Mouse (Mus musculus): ENCODE results near the gene Shroom3. TPM values are rescaled to one million over a fixed set of nuclear protein-coding genes. Genes with fewer than 3 reads are reported as not detected.
A peak's percentile ranks its signal among the peaks of the same experiment; 100 is the strongest.

Gene Shroom3
- polyA plus RNA-seq, 1 experiment from 2014 or later: 2.3 TPM

DNA sequence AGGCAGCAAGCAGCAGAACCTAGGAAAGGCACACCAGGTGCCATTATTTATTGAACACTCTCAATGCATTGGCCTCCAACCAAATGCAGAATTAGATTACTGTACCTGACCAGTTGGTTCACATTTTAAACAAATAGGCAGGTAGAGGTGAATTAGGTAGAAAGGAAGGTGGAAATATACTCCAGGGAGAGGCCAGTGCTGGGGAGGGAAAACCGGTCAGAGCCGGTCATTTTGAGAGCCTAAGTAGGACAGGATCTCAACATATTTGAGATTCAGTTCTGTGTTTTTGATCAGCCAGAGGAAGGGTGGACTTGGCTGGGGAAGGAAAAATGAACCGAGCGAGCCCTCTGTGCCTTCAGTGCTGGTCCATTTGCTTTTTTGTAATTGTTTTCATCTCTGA, 175.3 kb downstream of the Shroom3 start:
- Histone ChIP-seq H3K36me3 (replicated peaks; ENCODE audit: control insufficient read depth, insufficient read depth) (no peaks in the 10 kb centered on the region), H3K27ac (no peak overlapping the region), H3K4me2 (replicated peaks) (no peak overlapping the region), H3K4me1 (replicated peaks; ENCODE audit: control insufficient read depth, insufficient read depth, low read length) (peaks cover 21% of the 10 kb centered on the region), H3K9me3 (ENCODE audit: control insufficient read depth, low read length) (no peaks in the 10 kb centered on the region), H3K9ac (no peak overlapping the region), H3K27me3 (ENCODE audit: control insufficient read depth, insufficient read depth, low read length) (no peaks in the 10 kb centered on the region), H3K4me3 (replicated peaks; ENCODE audit: low read length) (no peak overlapping the region)
- WGBS: 96% methylated on average over 4 of the region's 4 CpGs
- DNase-seq (ENCODE audit: low spot score) (no peak), ATAC-seq (ENCODE audit: low FRiP score) (no peak)

GRCm38 (mm10) chr5:92861416-92862112, 178.3 kb downstream of the Shroom3 start:
- H3K4me2 ChIP-seq (replicated peaks): 0 out of 2 replicates have a peak overlapping the region, but pooled peaks have one; percentile 16
- peak overlapping the region; percentile 38 for H3K27ac ChIP-seq
- H3K4me1 ChIP-seq (replicated peaks; ENCODE audit: control insufficient read depth, insufficient read depth, low read length): peaks cover 19% of the 10 kb centered on the region
- DNase-seq (ENCODE audit: low spot score) (peak; percentile 47), ATAC-seq (ENCODE audit: low FRiP score) (peak; percentile 72)
- no peak overlapping the region for H3K4me3 ChIP-seq (replicated peaks; ENCODE audit: low read length)
- H3K36me3 ChIP-seq (replicated peaks; ENCODE audit: control insufficient read depth, insufficient read depth): no peaks in the 10 kb centered on the region
- H3K27me3 ChIP-seq (ENCODE audit: control insufficient read depth, insufficient read depth, low read length): no peaks in the 10 kb centered on the region
- 44% methylated on average over 10 of the region's 10 CpGs for WGBS
- no peak overlapping the region for H3K9ac ChIP-seq
- no peaks in the 10 kb centered on the region for H3K9me3 ChIP-seq (ENCODE audit: control insufficient read depth, low read length)

- no peak overlapping the region for H3K4me3 ChIP-seq (replicated peaks; ENCODE audit: low read length)
- no peak overlapping the region for H3K9ac ChIP-seq
- no peak for DNase-seq (ENCODE audit: low spot score)
- ATAC-seq (ENCODE audit: low FRiP score): no peak
- H3K36me3 ChIP-seq (replicated peaks; ENCODE audit: control insufficient read depth, insufficient read depth): no peaks in the 10 kb centered on the region
- no peaks in the 10 kb centered on the region for H3K27me3 ChIP-seq (ENCODE audit: control insufficient read depth, insufficient read depth, low read length)
- no peaks in the 10 kb centered on the region for H3K9me3 ChIP-seq (ENCODE audit: control insufficient read depth, low read length)
- 59% methylated on average over 4 of the region's 4 CpGs for WGBS
- no peak overlapping the region for H3K27ac ChIP-seq
- no peak overlapping the region for H3K4me2 ChIP-seq (replicated peaks)
- peaks cover 18% of the 10 kb centered on the region for H3K4me1 ChIP-seq (replicated peaks; ENCODE audit: control insufficient read depth, insufficient read depth, low read length)
Measured at GRCm38 (mm10) chr5:92865090-92865489, 181.9 kb downstream of the Shroom3 start.

DNA sequence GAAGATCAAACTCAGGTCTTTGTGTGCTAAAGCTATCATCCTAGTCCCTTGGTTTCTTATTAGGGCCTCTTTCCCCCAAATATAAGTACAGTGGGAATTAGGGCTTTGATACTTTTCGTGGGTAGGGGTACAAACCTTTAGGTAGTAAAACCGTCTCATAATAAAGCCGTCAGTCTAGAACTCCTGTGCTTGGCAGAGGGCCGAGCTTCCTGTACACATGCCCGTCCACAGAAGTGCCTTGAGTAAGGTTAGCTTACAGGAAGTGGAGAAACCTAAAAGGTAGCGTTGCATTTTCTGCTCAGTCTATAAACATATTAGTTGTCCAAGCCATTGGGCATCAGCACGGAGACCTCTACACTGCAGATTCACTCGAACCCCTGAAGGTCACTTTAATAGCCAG, 183.3 kb downstream of the Shroom3 start:
- no peak for ATAC-seq (ENCODE audit: low FRiP score)
- DNase-seq (ENCODE audit: low spot score): no peak
- 93% methylated on average over 8 of the region's 8 CpGs for WGBS
- Histone ChIP-seq H3K4me3 (replicated peaks; ENCODE audit: low read length) (no peak overlapping the region), H3K9me3 (ENCODE audit: control insufficient read depth, low read length) (no peaks in the 10 kb centered on the region), H3K4me2 (replicated peaks) (no peak overlapping the region), H3K9ac (no peak overlapping the region), H3K36me3 (replicated peaks; ENCODE audit: control insufficient read depth, insufficient read depth) (no peaks in the 10 kb centered on the region), H3K27ac (no peak overlapping the region), H3K4me1 (replicated peaks; ENCODE audit: control insufficient read depth, insufficient read depth, low read length) (peaks cover 12% of the 10 kb centered on the region), H3K27me3 (ENCODE audit: control insufficient read depth, insufficient read depth, low read length) (no peaks in the 10 kb centered on the region)

- H3K27ac ChIP-seq: no peak overlapping the region
- no peak overlapping the region for H3K4me2 ChIP-seq (replicated peaks)
- H3K36me3 ChIP-seq (replicated peaks; ENCODE audit: control insufficient read depth, insufficient read depth): no peaks in the 10 kb centered on the region
- DNase-seq (ENCODE audit: low spot score) (no peak), ATAC-seq (ENCODE audit: low FRiP score) (no peak)
- peaks cover 5% of the 10 kb centered on the region for H3K4me1 ChIP-seq (replicated peaks; ENCODE audit: control insufficient read depth, insufficient read depth, low read length)
- no peaks in the 10 kb centered on the region for H3K27me3 ChIP-seq (ENCODE audit: control insufficient read depth, insufficient read depth, low read length)
- no peak overlapping the region for H3K4me3 ChIP-seq (replicated peaks; ENCODE audit: low read length)
- no peak overlapping the region for H3K9ac ChIP-seq
- H3K9me3 ChIP-seq (ENCODE audit: control insufficient read depth, low read length): no peaks in the 10 kb centered on the region
- 84% methylated on average over 4 of the region's 4 CpGs for WGBS
Measured at GRCm38 (mm10) chr5:92867253-92867652, 184.0 kb downstream of the Shroom3 start.

GRCm38 (mm10) chr5:92868231-92868630, 185.0 kb downstream of the Shroom3 start:
- Histone ChIP-seq H3K36me3 (replicated peaks; ENCODE audit: control insufficient read depth, insufficient read depth) (no peaks in the 10 kb centered on the region), H3K4me3 (replicated peaks; ENCODE audit: low read length) (no peak overlapping the region), H3K9me3 (ENCODE audit: control insufficient read depth, low read length) (no peaks in the 10 kb centered on the region), H3K27ac (no peak overlapping the region), H3K4me2 (replicated peaks) (no peak overlapping the region), H3K4me1 (replicated peaks; ENCODE audit: control insufficient read depth, insufficient read depth, low read length) (peaks cover 4% of the 10 kb centered on the region; the same call in 1 of the 2 replicates), H3K9ac (no peak overlapping the region), H3K27me3 (ENCODE audit: control insufficient read depth, insufficient read depth, low read length) (no peaks in the 10 kb centered on the region)
- 83% methylated on average over 2 of the region's 2 CpGs for WGBS
- DNase-seq (ENCODE audit: low spot score) (no peak), ATAC-seq (ENCODE audit: low FRiP score) (no peak)

DNA sequence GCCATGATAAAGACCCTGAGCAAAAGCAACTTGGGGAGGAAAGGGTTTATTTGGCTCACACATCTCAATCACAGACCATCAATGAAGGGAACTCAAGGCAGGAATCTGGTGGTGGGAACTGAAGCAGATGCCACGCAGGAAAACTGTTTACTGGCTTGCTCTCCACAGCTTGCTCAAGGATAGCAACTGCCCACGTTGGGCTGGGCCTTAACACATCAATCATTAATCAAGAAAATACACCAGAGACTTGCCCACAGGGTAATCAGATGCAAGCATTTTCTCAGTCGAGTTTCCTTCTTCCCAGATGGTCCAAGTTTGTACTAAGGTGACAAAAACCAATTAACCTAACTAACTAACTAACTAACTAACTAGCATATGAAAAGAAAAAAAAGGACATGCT, 187.8 kb downstream of the Shroom3 start:
- 21% methylated on average over 3 of the region's 3 CpGs for WGBS
- Histone ChIP-seq H3K4me1 (replicated peaks; ENCODE audit: control insufficient read depth, insufficient read depth, low read length) (no peaks in the 10 kb centered on the region), H3K4me3 (replicated peaks; ENCODE audit: low read length) (no peak overlapping the region), H3K36me3 (replicated peaks; ENCODE audit: control insufficient read depth, insufficient read depth) (no peaks in the 10 kb centered on the region), H3K4me2 (replicated peaks) (no peak overlapping the region), H3K9me3 (ENCODE audit: control insufficient read depth, low read length) (no peaks in the 10 kb centered on the region), H3K27ac (no peak overlapping the region), H3K9ac (no peak overlapping the region), H3K27me3 (ENCODE audit: control insufficient read depth, insufficient read depth, low read length) (no peaks in the 10 kb centered on the region)
- ATAC-seq (ENCODE audit: low FRiP score) (no peak), DNase-seq (ENCODE audit: low spot score) (no peak)

DNA sequence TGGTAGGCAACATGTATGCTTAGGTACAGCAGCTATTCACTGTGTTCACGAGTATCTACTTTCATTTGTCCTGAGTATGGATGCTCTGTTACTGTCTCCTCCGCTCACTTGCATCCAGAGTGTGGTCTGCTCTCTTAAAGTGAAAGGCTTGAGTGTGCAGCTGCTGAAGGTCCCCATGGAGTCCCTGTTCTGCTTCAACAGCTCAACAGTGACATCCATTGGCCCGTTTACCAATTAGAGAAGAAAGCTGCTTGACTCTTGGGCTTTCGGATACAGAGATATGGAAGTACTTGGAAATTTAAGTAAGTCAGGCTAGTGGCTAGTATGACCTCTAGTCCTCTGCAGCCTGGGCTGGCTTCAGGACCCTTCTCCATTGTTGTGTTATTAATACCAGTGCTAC, 188.9 kb downstream of the Shroom3 start:
- Histone ChIP-seq H3K4me2 (replicated peaks) (no peak overlapping the region), H3K27me3 (ENCODE audit: control insufficient read depth, insufficient read depth, low read length) (no peaks in the 10 kb centered on the region), H3K36me3 (replicated peaks; ENCODE audit: control insufficient read depth, insufficient read depth) (no peaks in the 10 kb centered on the region), H3K9me3 (ENCODE audit: control insufficient read depth, low read length) (no peaks in the 10 kb centered on the region), H3K4me3 (replicated peaks; ENCODE audit: low read length) (no peak overlapping the region), H3K4me1 (replicated peaks; ENCODE audit: control insufficient read depth, insufficient read depth, low read length) (no peaks in the 10 kb centered on the region), H3K9ac (no peak overlapping the region), H3K27ac (no peak overlapping the region)
- WGBS: 65% methylated on average over 4 of the region's 4 CpGs
- ATAC-seq (ENCODE audit: low FRiP score) (no peak), DNase-seq (ENCODE audit: low spot score) (no peak)

GRCm38 (mm10) chr5:92872991-92873390, 189.8 kb downstream of the Shroom3 start:
- Histone ChIP-seq H3K4me2 (replicated peaks) (no peak overlapping the region), H3K27me3 (ENCODE audit: control insufficient read depth, insufficient read depth, low read length) (no peaks in the 10 kb centered on the region), H3K4me1 (replicated peaks; ENCODE audit: control insufficient read depth, insufficient read depth, low read length) (no peaks in the 10 kb centered on the region), H3K36me3 (replicated peaks; ENCODE audit: control insufficient read depth, insufficient read depth) (no peaks in the 10 kb centered on the region), H3K4me3 (replicated peaks; ENCODE audit: low read length) (no peak overlapping the region), H3K9ac (no peak overlapping the region), H3K27ac (no peak overlapping the region), H3K9me3 (ENCODE audit: control insufficient read depth, low read length) (no peaks in the 10 kb centered on the region)
- no peak for ATAC-seq (ENCODE audit: low FRiP score)
- no peak for DNase-seq (ENCODE audit: low spot score)
- 82% methylated on average over 2 of the region's 2 CpGs for WGBS

DNA sequence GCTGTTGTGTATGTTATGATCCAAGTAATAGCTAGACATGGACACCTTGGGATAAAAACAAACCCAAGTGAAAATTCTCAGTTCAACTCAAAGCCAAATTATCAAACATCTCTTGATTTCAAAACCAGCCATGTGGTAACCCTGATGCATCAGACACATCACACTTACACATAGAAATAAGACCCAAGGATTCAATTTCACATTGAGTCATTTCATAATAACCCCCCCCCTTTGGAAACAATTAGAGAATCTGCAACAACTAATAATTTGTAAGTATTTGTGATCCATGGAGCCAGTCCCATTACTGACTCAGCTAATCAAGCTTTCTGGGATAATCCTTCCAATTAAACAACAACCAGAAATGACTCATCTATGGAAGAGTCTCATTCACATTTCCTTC, 190.3 kb downstream of the Shroom3 start:
- no peak overlapping the region for H3K4me3 ChIP-seq (replicated peaks; ENCODE audit: low read length)
- no peak for ATAC-seq (ENCODE audit: low FRiP score)
- no peak for DNase-seq (ENCODE audit: low spot score)

More for the DNA sequence above, 190.3 kb downstream of the Shroom3 start:
- Histone ChIP-seq H3K9me3 (ENCODE audit: control insufficient read depth, low read length) (no peaks in the 10 kb centered on the region), H3K36me3 (replicated peaks; ENCODE audit: control insufficient read depth, insufficient read depth) (no peaks in the 10 kb centered on the region), H3K9ac (no peak overlapping the region), H3K4me2 (replicated peaks) (no peak overlapping the region), H3K27ac (no peak overlapping the region), H3K27me3 (ENCODE audit: control insufficient read depth, insufficient read depth, low read length) (no peaks in the 10 kb centered on the region), H3K4me1 (replicated peaks; ENCODE audit: control insufficient read depth, insufficient read depth, low read length) (no peaks in the 10 kb centered on the region)

All from hindbrain, embryonic 14.5 days (tissue).